In the genomic region with DNA sequence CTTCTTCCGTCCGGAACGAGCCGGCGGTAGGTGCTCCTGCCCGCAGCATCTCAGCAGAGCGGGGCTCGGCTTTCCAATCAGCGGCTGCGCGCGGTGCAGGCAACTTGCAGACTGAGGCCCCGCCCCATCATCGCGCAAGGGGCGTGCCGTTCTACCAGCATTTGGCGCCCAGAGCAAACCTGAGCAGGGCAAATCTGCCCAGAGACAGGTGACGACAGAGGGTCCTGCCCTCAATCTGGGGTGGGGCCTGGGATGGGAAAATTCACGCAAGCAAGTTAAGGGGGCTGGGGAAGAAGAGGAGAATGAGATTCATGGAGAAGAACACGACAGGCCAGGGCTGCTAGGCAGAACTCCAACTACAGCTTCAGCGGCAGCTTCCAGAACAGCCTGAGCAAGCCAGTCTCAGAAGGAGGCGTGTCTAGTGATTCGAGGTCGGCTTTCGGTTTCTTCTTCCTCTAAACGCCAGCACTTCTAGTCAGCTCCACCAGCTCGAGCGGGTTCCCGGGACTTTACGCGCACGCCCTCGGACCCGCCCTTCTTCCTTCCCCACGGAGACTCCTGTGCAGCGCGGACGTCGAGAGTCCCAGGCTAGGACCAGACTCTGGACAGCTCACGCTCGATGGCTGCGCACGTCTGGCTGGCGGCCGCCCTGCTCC, we compare ENCODE assay signal across 1 mouse cellular context.
A peak's percentile ranks its signal among the peaks of the same experiment; 100 is the strongest.
TF ChIP-seq lines count a peak whose summit lies in the region.

Gene Tap1, plus strand, starts transcription at position 293 of the 656 bp plus-strand sequence.
Gene Psmb9, minus strand, starts transcription at position 504 of the 656 bp plus-strand sequence.

TF ChIP-seq in CH12.LX, 34 proteins besides CTCF, POLR2A, EP300 and RAD21 (continued from another document):
- TF ChIP-seq JUND (conservative IDR thresholded peaks at IDR 0.05; ENCODE audit: low read depth, low read length) (no peak), POLR2AphosphoS2 (IDR thresholded peaks at IDR 0.05; ENCODE audit: low read depth, low read length) (peak; percentile 83; the same call in 1 of the 2 replicates), SMC3 (IDR thresholded peaks at IDR 0.05; ENCODE audit: low read depth, low read length) (no peak), USF1 (IDR thresholded peaks at IDR 0.05; ENCODE audit: low read depth, low read length) (no peak), UBTF (IDR thresholded peaks at IDR 0.05; ENCODE audit: low read depth, low read length) (no peak), MEF2A (IDR thresholded peaks at IDR 0.05; ENCODE audit: borderline replicate concordance, low read depth, low read length) (peak; percentile 53), NELFE (IDR thresholded peaks at IDR 0.05; ENCODE audit: low read depth, low read length) (peak; percentile 96), NRF1 (IDR thresholded peaks at IDR 0.05; ENCODE audit: low read depth, low read length) (peak; percentile 82), RCOR1 (conservative IDR thresholded peaks at IDR 0.05; ENCODE audit: low read depth, low read length) (no peak; the same call in 1 of the 2 replicates), CHD1 (IDR thresholded peaks at IDR 0.05; ENCODE audit: low read depth, low read length) (no peak; the same call in 1 of the 2 replicates), ELF1 (IDR thresholded peaks at IDR 0.05; ENCODE audit: low read depth, low read length) (peak; percentile 16), PAX5 (IDR thresholded peaks at IDR 0.05; ENCODE audit: low read length) (no peak), ZNF384 (IDR thresholded peaks at IDR 0.05; ENCODE audit: low read depth, low read length) (no peak), MXI1 (IDR thresholded peaks at IDR 0.05; ENCODE audit: low read depth, low read length) (peak; percentile 67), ZC3H11A (IDR thresholded peaks at IDR 0.05; ENCODE audit: low read depth, low read length) (no peak), GABPA (IDR thresholded peaks at IDR 0.05; ENCODE audit: insufficient replicate concordance, low read depth, low read length) (no peak), JUN (IDR thresholded peaks at IDR 0.05; ENCODE audit: insufficient read depth, low read depth, low read length) (no peak), MAZ (IDR thresholded peaks at IDR 0.05; ENCODE audit: low read depth, low read length) (no peak), HCFC1 (IDR thresholded peaks at IDR 0.05; ENCODE audit: low read depth, low read length) (peak; percentile 47), TCF12 (IDR thresholded peaks at IDR 0.05; ENCODE audit: low read depth, low read length) (peak; percentile 81), USF2 (conservative IDR thresholded peaks at IDR 0.05; ENCODE audit: low read depth, low read length) (no peak), KAT2A (IDR thresholded peaks at IDR 0.05; ENCODE audit: insufficient replicate concordance, low read length) (no peak), E2F4 (IDR thresholded peaks at IDR 0.05; ENCODE audit: insufficient replicate concordance, low read depth, low read length) (peak; percentile 71; the same call in 1 of the 2 replicates), ETS1 (conservative IDR thresholded peaks at IDR 0.05; ENCODE audit: low read depth, low read length) (peak; percentile 51), MAX (IDR thresholded peaks at IDR 0.05; ENCODE audit: low read length) (peak; percentile 50; the same call in 1 of the 2 replicates)
TF ChIP-seq in CH12.LX: peak in this region for 17.
